Mouse (Mus musculus) liver, embryonic 14.5 days (tissue): ENCODE data around the gene Sorcs2. TPM values are rescaled to one million over a fixed set of nuclear protein-coding genes. Genes with fewer than 3 reads are reported as not detected.

Experiments used
- ATAC-seq: fragments of 200-750 bp; cut with Nextera tagmentation; 2 replicates; pipeline ENCODE4 v1.8.0; 2017; ENCODE audit warnings: moderate number of reproducible peaks, mild to moderate bottlenecking, moderate library complexity; ENCODE audit not compliant: insufficient read depth
- DNase-seq, 3 experiments: peaks; one replicate each; pipeline ENCODE4 v3.0.0-alpha.2; 2012 to 2013; ENCODE audit warnings: low read depth in 3 of 3, low spot score in 3 of 3
- H3K27ac ChIP-seq: fragments of 300-500 bp; sonication (generic); 2 replicates; pipeline ENCODE4 v1.5.1; 2014; ENCODE audit warnings: moderate library complexity, mild to moderate bottlenecking, control low read depth, inconsistent platforms
- H3K27me3 ChIP-seq: fragments of 300-500 bp; sonication (generic); 2 replicates; pipeline ENCODE4 v1.6.1; 2014; ENCODE audit warnings: mild to moderate bottlenecking, low read length, moderate library complexity; ENCODE audit not compliant: control insufficient read depth, insufficient read depth
- H3K36me3 ChIP-seq: fragments of 300-500 bp; sonication (generic); replicated peaks from 2 replicates; pipeline ENCODE4 v1.6.1; 2014; ENCODE audit warnings: low read depth; ENCODE audit not compliant: control insufficient read depth, insufficient read depth
- H3K4me1 ChIP-seq, 2 experiments: fragments of 200-500 bp in 1 of 2; fragments of 300-500 bp in 1 of 2; sonication (generic) in 1 of 2; replicated peaks; 2 replicates each; pipeline ENCODE4 v1.6.1; 2012 to 2014; ENCODE audit warnings: antibody characterized with exemption in 1 of 2, inconsistent platforms in 1 of 2, low read length in 1 of 2; ENCODE audit not compliant: control insufficient read depth in 2 of 2, insufficient read depth in 2 of 2
- H3K4me2 ChIP-seq: fragments of 300-500 bp; sonication (generic); 2 replicates; pipeline ENCODE4 v1.6.1; 2014; ENCODE audit warnings: low read depth, mild to moderate bottlenecking, control low read depth, moderate library complexity
- H3K4me3 ChIP-seq, 2 experiments: fragments of 200-500 bp in 1 of 2; fragments of 300-500 bp in 1 of 2; sonication (generic) in 1 of 2; 2 replicates each; pipeline ENCODE4 v1.5.1; 2012 to 2014; ENCODE audit warnings: low read depth in 2 of 2, low read length in 2 of 2, mild to moderate bottlenecking in 2 of 2, control low read depth in 1 of 2, inconsistent platforms in 1 of 2, moderate library complexity in 1 of 2; ENCODE audit not compliant: insufficient read depth in 1 of 2
- H3K9ac ChIP-seq: fragments of 300-500 bp; sonication (generic); replicated peaks from 2 replicates; pipeline ENCODE4 v1.6.1; 2014; ENCODE audit warnings: mild to moderate bottlenecking, control low read depth, moderate library complexity
- H3K9me3 ChIP-seq: fragments of 300-500 bp; sonication (generic); 2 replicates; pipeline ENCODE4 v1.6.1; 2016; ENCODE audit warnings: low read length, mixed read lengths; ENCODE audit not compliant: control insufficient read depth
- CTCF ChIP-seq: IDR thresholded peaks from 2 replicates; pipeline ENCODE4 v1.5.1; 2016; ENCODE audit warnings: antibody characterized with exemption, low read depth, control low read depth
- EP300 ChIP-seq: IDR thresholded peaks from 2 replicates; pipeline ENCODE4 v1.6.1; 2016; ENCODE audit warnings: antibody characterized with exemption, low read depth
- WGBS: fragments of 180-500 bp; shearing (Covaris S2); extraction: QIAGEN DNeasy Blood & Tissue Kit; methylation state at CpG from one replicate; pipeline ENCODE4 v1.1.7; 2014; ENCODE audit not compliant: insufficient replicate concordance; 5-methylcytosine and 5-hydroxymethylcytosine counted together
- polyA plus RNA-seq, 2 experiments: library from polyadenylated mRNA; depleted of rRNA in 1 of 2; stranded (reverse) in 1 of 2; unstranded in 1 of 2; fragments of >200 nt; fragmentation: Nextera tagmentation in 1 of 2; extraction: Ambion mirVana in 1 of 2; gene quantifications; 2 replicates each; pipeline versions ENCODE4 v1.2.1 to v1.2.3; 2012 to 2014

Sorcs2 gene
- polyA plus RNA-seq, 2 experiments: 0.17 to 0.33 TPM

DNA sequence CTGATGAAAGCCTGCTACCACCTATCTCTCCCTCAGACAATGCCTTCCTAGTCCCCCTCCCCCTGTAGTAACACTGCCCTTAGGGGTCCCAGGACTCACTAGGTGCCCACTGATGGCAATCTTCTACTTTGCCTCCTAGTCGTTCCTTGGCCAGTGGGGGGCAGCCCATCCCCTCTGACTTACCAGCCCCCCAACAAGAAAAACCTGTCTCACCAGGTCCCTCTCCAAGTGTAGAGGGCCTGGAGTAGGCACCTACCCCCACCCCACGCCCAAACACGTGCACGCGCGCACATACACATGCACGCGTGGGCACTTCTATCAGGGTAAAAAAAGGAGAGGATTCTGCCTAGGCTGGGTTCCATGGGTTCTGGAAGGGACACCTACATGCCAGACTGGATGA is 77.3 kb downstream of the Sorcs2 start:
- H3K27ac ChIP-seq: no peak overlapping the region
- WGBS: 68% methylated on average over 8 of the region's 8 CpGs
- no peak overlapping the region for H3K4me2 ChIP-seq
- no peaks in the 10 kb centered on the region for H3K9me3 ChIP-seq
- H3K36me3 ChIP-seq: no peaks in the 10 kb centered on the region
- ATAC-seq: no peak
- H3K4me3 ChIP-seq: no peak overlapping the region
- H3K9ac ChIP-seq: no peak overlapping the region
- TF ChIP-seq EP300 (no peak), CTCF (no peak)
- no peaks in the 10 kb centered on the region for H3K27me3 ChIP-seq
- DNase-seq: no peak
- no peaks in the 10 kb centered on the region for H3K4me1 ChIP-seq

DNA sequence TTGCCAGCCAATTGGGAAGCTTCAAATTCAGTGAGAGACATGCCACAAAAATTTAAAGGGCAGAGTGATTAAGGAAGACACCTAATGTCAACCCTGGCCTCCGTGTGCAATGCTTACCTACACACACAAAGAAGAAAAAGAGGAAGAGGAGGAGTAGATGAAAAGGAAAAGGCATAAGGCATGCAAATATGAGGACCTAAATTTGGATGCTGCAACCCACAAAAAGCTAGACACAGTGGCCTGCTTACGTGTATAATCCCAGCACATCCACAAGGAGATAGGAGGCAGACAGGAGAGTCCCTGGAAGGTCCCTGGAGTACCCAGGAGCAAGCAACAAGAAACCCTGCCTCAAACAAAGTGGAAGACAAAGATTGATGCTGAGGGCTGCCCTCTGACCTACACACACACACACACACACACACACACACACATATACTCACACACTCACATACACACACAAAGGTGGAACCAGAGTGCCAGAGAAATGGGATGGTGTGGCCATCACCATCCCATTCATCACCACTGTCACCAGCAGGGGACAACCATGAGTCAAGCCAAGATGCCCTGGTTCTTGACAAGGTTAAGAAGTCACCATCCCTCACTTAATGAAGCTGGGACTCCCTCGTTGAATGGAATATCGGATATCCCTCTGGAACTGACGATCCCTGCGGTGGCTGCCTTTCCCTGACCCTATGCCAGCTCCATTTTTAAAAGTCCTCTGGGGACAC is 80.1 kb downstream of the Sorcs2 start:
- DNase-seq (no peak), ATAC-seq (no peak)
- H3K9me3 ChIP-seq: no peaks in the 10 kb centered on the region
- WGBS: 53% methylated on average over 6 of the region's 6 CpGs
- H3K27ac ChIP-seq: no peak overlapping the region
- H3K27me3 ChIP-seq: no peaks in the 10 kb centered on the region
- no peak overlapping the region for H3K4me2 ChIP-seq
- H3K36me3 ChIP-seq: no peaks in the 10 kb centered on the region
- H3K9ac ChIP-seq: no peak overlapping the region
- TF ChIP-seq EP300: no peak
- TF ChIP-seq CTCF: peak; percentile 49
- peaks cover 0 to 4% of the 10 kb centered on the region in 2 experiments; a peak in 2 of 4 replicates for H3K4me1 ChIP-seq
- no peak overlapping the region for H3K4me3 ChIP-seq

DNA sequence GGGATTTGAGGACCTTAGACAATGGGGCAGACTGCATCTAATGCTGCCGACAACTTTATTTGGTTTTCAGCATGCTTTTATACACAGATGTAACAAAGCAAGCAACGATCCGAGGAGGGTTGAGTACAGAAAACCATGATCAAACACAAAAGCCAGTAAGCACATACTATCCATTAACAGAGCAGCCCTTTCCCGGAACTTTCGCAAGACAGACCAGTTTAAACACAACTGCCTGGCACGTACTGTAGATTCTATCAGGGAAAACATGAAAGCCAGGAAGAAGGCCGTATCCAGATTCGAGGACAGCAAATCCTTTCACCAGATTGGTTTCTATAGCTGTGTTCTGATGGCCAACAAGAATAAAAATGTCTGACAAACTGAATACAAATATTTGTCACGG is 82.8 kb downstream of the Sorcs2 start:
- Histone ChIP-seq H3K27ac (no peak overlapping the region), H3K27me3 (no peaks in the 10 kb centered on the region), H3K4me2 (no peak overlapping the region), H3K9me3 (no peaks in the 10 kb centered on the region), H3K36me3 (no peaks in the 10 kb centered on the region), H3K4me1 (peaks cover 0 to 4% of the 10 kb centered on the region in 2 experiments; a peak in 2 of 4 replicates), H3K9ac (no peak overlapping the region), H3K4me3 (no peak overlapping the region)
- ATAC-seq (no peak), DNase-seq (no peak)
- no peak for TF ChIP-seq EP300
- 61% methylated on average over 9 of the region's 9 CpGs for WGBS

DNA sequence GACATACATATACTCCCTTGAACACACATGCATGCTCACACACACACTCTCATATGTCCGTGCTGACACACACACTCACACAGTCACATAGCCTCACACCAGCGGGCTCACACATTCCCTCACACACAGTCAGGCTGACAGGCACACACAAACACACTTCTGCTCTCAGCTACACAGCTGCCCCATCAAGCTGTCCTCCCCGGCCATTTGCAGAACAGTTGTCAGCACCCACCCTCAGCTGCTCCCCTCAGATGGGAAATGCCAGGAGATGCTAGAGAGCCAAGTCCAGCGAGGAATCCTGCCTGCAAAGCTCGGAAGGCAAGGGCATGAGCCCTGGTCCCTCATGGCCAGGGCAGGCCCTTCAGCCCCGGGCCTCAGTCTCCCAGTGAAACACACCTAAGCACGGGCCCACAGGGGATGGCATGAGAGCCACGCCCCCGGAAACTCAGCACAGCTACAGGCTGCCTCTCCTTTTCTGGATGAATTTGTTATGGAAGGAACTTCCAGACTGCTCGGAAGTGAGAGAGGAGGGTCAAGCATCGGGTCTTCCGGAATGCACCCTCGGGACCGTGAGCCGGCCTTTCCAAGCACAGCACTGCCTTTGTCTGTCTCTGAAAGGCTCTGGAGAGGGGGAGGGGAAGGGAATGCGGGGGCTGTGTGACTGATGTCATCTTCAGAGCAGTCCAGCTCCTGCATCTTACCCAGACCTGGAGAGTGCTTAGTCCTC is 84.4 kb downstream of the Sorcs2 start:
- H3K9me3 ChIP-seq: no peaks in the 10 kb centered on the region
- no peak overlapping the region for H3K4me3 ChIP-seq
- H3K27me3 ChIP-seq: no peaks in the 10 kb centered on the region
- peaks cover 0 to 4% of the 10 kb centered on the region in 2 experiments; a peak in 2 of 4 replicates for H3K4me1 ChIP-seq
- no peak for TF ChIP-seq CTCF
- no peak for TF ChIP-seq EP300
- WGBS: 48% methylated on average over 16 of the region's 16 CpGs
- no peak overlapping the region for H3K4me2 ChIP-seq
- no peak overlapping the region for H3K27ac ChIP-seq
- H3K9ac ChIP-seq: no peak overlapping the region
- DNase-seq: no peak
- 0 out of 2 replicates have a peak, but pooled peaks have one; percentile 28 for ATAC-seq
- H3K36me3 ChIP-seq: no peaks in the 10 kb centered on the region

DNA sequence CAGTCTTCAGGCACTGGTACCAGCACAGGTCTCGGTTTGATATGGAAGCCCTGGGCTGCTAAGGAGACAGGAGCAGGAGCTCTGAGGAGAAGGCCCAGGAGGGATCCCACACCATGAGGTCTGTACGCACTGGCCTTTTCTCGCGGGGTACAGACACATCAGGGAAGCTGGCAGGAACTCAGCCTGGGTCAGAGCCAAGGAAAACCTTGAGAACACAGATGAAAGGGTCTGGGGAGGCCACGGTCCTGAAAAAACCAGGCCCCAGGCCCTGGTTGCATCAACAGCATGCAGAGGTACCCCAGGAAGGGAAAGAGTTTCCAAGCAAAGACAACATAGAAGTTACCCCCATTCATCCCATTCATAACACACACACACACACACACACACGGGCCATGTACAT is 85.0 kb downstream of the Sorcs2 start:
- H3K4me3 ChIP-seq: no peak overlapping the region
- H3K4me2 ChIP-seq: no peak overlapping the region
- H3K9me3 ChIP-seq: no peaks in the 10 kb centered on the region
- ATAC-seq: no peak
- no peaks in the 10 kb centered on the region for H3K27me3 ChIP-seq
- H3K9ac ChIP-seq: no peak overlapping the region
- no peak overlapping the region for H3K27ac ChIP-seq
- no peaks in the 10 kb centered on the region for H3K36me3 ChIP-seq
- peaks cover 0 to 4% of the 10 kb centered on the region in 2 experiments; a peak in 2 of 4 replicates for H3K4me1 ChIP-seq
- TF ChIP-seq CTCF (no peak), EP300 (no peak)
- DNase-seq: no peak
- WGBS: 60% methylated on average over 6 of the region's 6 CpGs
